Mouse (Mus musculus): ENCODE measurements around the gene Cit. TPM values are rescaled to one million over a fixed set of nuclear protein-coding genes. Genes with fewer than 3 reads are reported as not detected.

Gene Cit
- polyA plus RNA-seq, 1 experiment from 2014 or later: 16.8 TPM

- no peak for ATAC-seq (ENCODE audit: low read depth)
- no peak overlapping the region for H3K4me3 ChIP-seq (ENCODE audit: low read depth, low read length)
- H3K36me3 ChIP-seq (ENCODE audit: control insufficient read depth, insufficient read depth, low read length): peaks cover 24% of the 10 kb centered on the region; the same call in 1 of the 2 replicates
- H3K27ac ChIP-seq (replicated peaks; ENCODE audit: low read depth, low read length): no peak overlapping the region
- no peak overlapping the region for H3K4me2 ChIP-seq (ENCODE audit: low read depth, low read length)
- no peak for DNase-seq (ENCODE audit: low spot score)
- no peaks in the 10 kb centered on the region for H3K9me3 ChIP-seq (ENCODE audit: control insufficient read depth, low read length)
- H3K4me1 ChIP-seq (ENCODE audit: control insufficient read depth, insufficient read depth, low read length): peaks cover 8% of the 10 kb centered on the region; the same call in 1 of the 2 replicates
- 88% methylated on average over 10 of the region's 10 CpGs for WGBS
- no peaks in the 10 kb centered on the region for H3K27me3 ChIP-seq (replicated peaks; ENCODE audit: control insufficient read depth, insufficient read depth, low read length)
- H3K9ac ChIP-seq (ENCODE audit: low read depth, low read length): no peak overlapping the region
Observed at GRCm38 (mm10) chr5:115975672-115976071, 130.6 kb downstream of the Cit start.

GRCm38 (mm10) chr5:115976446-115976845 is 131.4 kb downstream of the Cit start:
- Histone ChIP-seq H3K27ac (replicated peaks; ENCODE audit: low read depth, low read length) (no peak overlapping the region), H3K4me3 (ENCODE audit: low read depth, low read length) (no peak overlapping the region), H3K4me2 (ENCODE audit: low read depth, low read length) (no peak overlapping the region), H3K36me3 (ENCODE audit: control insufficient read depth, insufficient read depth, low read length) (peaks cover 24% of the 10 kb centered on the region; the same call in 1 of the 2 replicates), H3K9ac (ENCODE audit: low read depth, low read length) (no peak overlapping the region), H3K4me1 (ENCODE audit: control insufficient read depth, insufficient read depth, low read length) (peaks cover 8% of the 10 kb centered on the region; the same call in 1 of the 2 replicates), H3K27me3 (replicated peaks; ENCODE audit: control insufficient read depth, insufficient read depth, low read length) (no peaks in the 10 kb centered on the region), H3K9me3 (ENCODE audit: control insufficient read depth, low read length) (no peaks in the 10 kb centered on the region)
- DNase-seq (ENCODE audit: low spot score) (no peak), ATAC-seq (ENCODE audit: low read depth) (no peak)
- 96% methylated on average over 5 of the region's 5 CpGs for WGBS

DNA sequence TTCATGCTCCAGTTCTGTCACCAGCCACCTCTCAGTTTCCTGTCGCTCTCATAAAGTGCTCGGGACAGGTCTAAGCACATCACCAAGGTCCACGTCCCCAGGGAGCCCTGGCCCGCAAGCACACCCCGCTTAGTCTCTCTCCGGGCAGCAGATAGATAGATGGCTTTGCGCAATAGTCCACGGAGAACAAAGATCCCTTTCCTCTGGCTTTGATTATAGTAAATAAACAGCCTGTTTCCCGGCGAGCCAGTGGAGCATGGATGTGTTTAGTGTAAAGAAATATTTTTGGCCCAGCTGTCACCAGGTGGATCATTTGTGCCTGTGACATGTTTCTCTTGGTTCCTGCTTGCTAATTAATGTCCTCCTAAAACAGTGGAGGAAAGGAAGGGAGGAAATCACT is 132.2 kb downstream of the Cit start:
- H3K4me2 ChIP-seq (ENCODE audit: low read depth, low read length): no peak overlapping the region
- ATAC-seq (ENCODE audit: low read depth): no peak
- peaks cover 27% of the 10 kb centered on the region; the same call in 1 of the 2 replicates for H3K36me3 ChIP-seq (ENCODE audit: control insufficient read depth, insufficient read depth, low read length)
- WGBS: 44% methylated on average over 10 of the region's 10 CpGs
- no peaks in the 10 kb centered on the region for H3K9me3 ChIP-seq (ENCODE audit: control insufficient read depth, low read length)
- no peak overlapping the region for H3K9ac ChIP-seq (ENCODE audit: low read depth, low read length)
- no peak overlapping the region for H3K4me3 ChIP-seq (ENCODE audit: low read depth, low read length)
- peaks cover 8% of the 10 kb centered on the region; the same call in 1 of the 2 replicates for H3K4me1 ChIP-seq (ENCODE audit: control insufficient read depth, insufficient read depth, low read length)
- no peaks in the 10 kb centered on the region for H3K27me3 ChIP-seq (replicated peaks; ENCODE audit: control insufficient read depth, insufficient read depth, low read length)
- H3K27ac ChIP-seq (replicated peaks; ENCODE audit: low read depth, low read length): no peak overlapping the region
- no peak for DNase-seq (ENCODE audit: low spot score)

DNA sequence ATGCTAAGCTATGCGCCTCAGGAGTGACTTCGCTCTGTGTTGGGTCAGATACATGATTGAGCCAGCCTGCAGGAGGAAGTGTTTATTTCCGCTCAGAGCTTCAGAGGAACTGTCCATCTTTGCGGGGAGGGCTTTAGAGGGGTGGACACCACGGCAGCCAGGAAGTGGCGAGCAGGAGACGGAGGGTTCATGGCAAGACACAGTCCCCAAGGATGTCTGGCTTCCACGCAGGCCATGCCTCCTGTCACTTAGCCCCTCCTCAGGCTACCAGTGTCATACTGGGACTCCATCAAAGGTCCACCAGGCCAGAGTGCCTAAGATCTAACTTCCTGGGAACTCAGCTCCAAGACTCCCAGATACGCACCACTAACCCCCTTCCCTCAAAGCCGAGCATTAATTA is 132.7 kb downstream of the Cit start:
- peak; percentile 20 for DNase-seq (ENCODE audit: low spot score)
- Histone ChIP-seq H3K4me2 (ENCODE audit: low read depth, low read length) (no peak overlapping the region), H3K9me3 (ENCODE audit: control insufficient read depth, low read length) (no peaks in the 10 kb centered on the region), H3K9ac (ENCODE audit: low read depth, low read length) (no peak overlapping the region), H3K27ac (replicated peaks; ENCODE audit: low read depth, low read length) (no peak overlapping the region), H3K36me3 (ENCODE audit: control insufficient read depth, insufficient read depth, low read length) (peaks cover 27% of the 10 kb centered on the region; the same call in 1 of the 2 replicates), H3K4me3 (ENCODE audit: low read depth, low read length) (no peak overlapping the region), H3K27me3 (replicated peaks; ENCODE audit: control insufficient read depth, insufficient read depth, low read length) (no peaks in the 10 kb centered on the region), H3K4me1 (ENCODE audit: control insufficient read depth, insufficient read depth, low read length) (peaks cover 8% of the 10 kb centered on the region; the same call in 1 of the 2 replicates)
- ATAC-seq (ENCODE audit: low read depth): no peak
- WGBS: 62% methylated on average over 9 of the region's 10 CpGs

DNA sequence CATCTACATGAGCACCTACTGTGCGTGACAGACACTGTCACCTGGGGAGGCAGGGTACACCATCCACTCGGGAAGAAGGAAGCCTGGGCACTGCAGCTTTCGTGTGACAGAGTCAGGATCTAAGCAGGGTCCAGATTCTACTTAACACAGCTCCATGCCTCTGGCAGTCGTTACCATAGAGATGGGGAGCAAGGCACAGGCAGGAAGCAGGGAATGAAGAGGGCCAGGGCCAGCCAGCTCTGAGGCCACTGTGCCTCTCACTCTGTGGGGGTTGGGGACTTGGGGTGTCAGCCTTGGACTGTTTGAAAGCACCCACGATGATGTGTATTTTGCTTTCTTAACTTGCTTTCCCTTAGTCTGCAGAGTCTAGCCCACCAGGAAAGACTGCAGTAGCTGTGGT is 133.2 kb downstream of the Cit start:
- peaks cover 27% of the 10 kb centered on the region; the same call in 1 of the 2 replicates for H3K36me3 ChIP-seq (ENCODE audit: control insufficient read depth, insufficient read depth, low read length)
- H3K4me1 ChIP-seq (ENCODE audit: control insufficient read depth, insufficient read depth, low read length): peaks cover 8% of the 10 kb centered on the region; the same call in 1 of the 2 replicates
- no peak overlapping the region for H3K27ac ChIP-seq (replicated peaks; ENCODE audit: low read depth, low read length)
- WGBS: 55% methylated on average over 5 of the region's 5 CpGs
- H3K27me3 ChIP-seq (replicated peaks; ENCODE audit: control insufficient read depth, insufficient read depth, low read length): no peaks in the 10 kb centered on the region
- no peak for ATAC-seq (ENCODE audit: low read depth)
- H3K9me3 ChIP-seq (ENCODE audit: control insufficient read depth, low read length): no peaks in the 10 kb centered on the region
- no peak overlapping the region for H3K4me3 ChIP-seq (ENCODE audit: low read depth, low read length)
- H3K9ac ChIP-seq (ENCODE audit: low read depth, low read length): no peak overlapping the region
- no peak overlapping the region for H3K4me2 ChIP-seq (ENCODE audit: low read depth, low read length)
- no peak for DNase-seq (ENCODE audit: low spot score)

- Histone ChIP-seq H3K4me2 (ENCODE audit: low read depth, low read length) (no peak overlapping the region), H3K4me3 (ENCODE audit: low read depth, low read length) (no peak overlapping the region), H3K27ac (replicated peaks; ENCODE audit: low read depth, low read length) (no peak overlapping the region), H3K4me1 (ENCODE audit: control insufficient read depth, insufficient read depth, low read length) (peaks cover 8% of the 10 kb centered on the region; the same call in 1 of the 2 replicates), H3K9ac (ENCODE audit: low read depth, low read length) (no peak overlapping the region), H3K36me3 (ENCODE audit: control insufficient read depth, insufficient read depth, low read length) (peaks cover 21% of the 10 kb centered on the region; the same call in 1 of the 2 replicates), H3K27me3 (replicated peaks; ENCODE audit: control insufficient read depth, insufficient read depth, low read length) (no peaks in the 10 kb centered on the region), H3K9me3 (ENCODE audit: control insufficient read depth, low read length) (no peaks in the 10 kb centered on the region)
- DNase-seq (ENCODE audit: low spot score) (no peak), ATAC-seq (ENCODE audit: low read depth) (no peak)
- 64% methylated on average over 16 of the region's 16 CpGs for WGBS
Observed at GRCm38 (mm10) chr5:115979134-115979696, 134.1 kb downstream of the Cit start.

GRCm38 (mm10) chr5:115980537-115980936 is 135.5 kb downstream of the Cit start:
- no peak overlapping the region for H3K4me3 ChIP-seq (ENCODE audit: low read depth, low read length)
- no peak overlapping the region for H3K27ac ChIP-seq (replicated peaks; ENCODE audit: low read depth, low read length)
- no peak overlapping the region for H3K9ac ChIP-seq (ENCODE audit: low read depth, low read length)
- DNase-seq (ENCODE audit: low spot score): no peak
- peaks cover 8% of the 10 kb centered on the region; the same call in 1 of the 2 replicates for H3K4me1 ChIP-seq (ENCODE audit: control insufficient read depth, insufficient read depth, low read length)
- H3K27me3 ChIP-seq (replicated peaks; ENCODE audit: control insufficient read depth, insufficient read depth, low read length): no peaks in the 10 kb centered on the region
- peaks cover 26% of the 10 kb centered on the region; the same call in 1 of the 2 replicates for H3K36me3 ChIP-seq (ENCODE audit: control insufficient read depth, insufficient read depth, low read length)
- 87% methylated on average over 9 of the region's 9 CpGs for WGBS
- H3K4me2 ChIP-seq (ENCODE audit: low read depth, low read length): no peak overlapping the region
- H3K9me3 ChIP-seq (ENCODE audit: control insufficient read depth, low read length): no peaks in the 10 kb centered on the region
- ATAC-seq (ENCODE audit: low read depth): no peak

GRCm38 (mm10) chr5:115982671-115983373 is 137.7 kb downstream of the Cit start:
- Histone ChIP-seq H3K4me2 (ENCODE audit: low read depth, low read length) (no peak overlapping the region), H3K4me3 (ENCODE audit: low read depth, low read length) (no peak overlapping the region), H3K36me3 (ENCODE audit: control insufficient read depth, insufficient read depth, low read length) (peaks cover 29% of the 10 kb centered on the region; the same call in 1 of the 2 replicates), H3K9ac (ENCODE audit: low read depth, low read length) (no peak overlapping the region), H3K27me3 (replicated peaks; ENCODE audit: control insufficient read depth, insufficient read depth, low read length) (no peaks in the 10 kb centered on the region), H3K27ac (replicated peaks; ENCODE audit: low read depth, low read length) (no peak overlapping the region), H3K9me3 (ENCODE audit: control insufficient read depth, low read length) (no peaks in the 10 kb centered on the region), H3K4me1 (ENCODE audit: control insufficient read depth, insufficient read depth, low read length) (peaks cover 6% of the 10 kb centered on the region; the same call in 1 of the 2 replicates)
- 75% methylated on average over 7 of the region's 7 CpGs for WGBS
- DNase-seq (ENCODE audit: low spot score): no peak
- no peak for ATAC-seq (ENCODE audit: low read depth)

Measured in embryonic facial prominence, embryonic 14.5 days (tissue).